13 mouse cellular contexts compared by ENCODE assay signal in the genomic region with DNA sequence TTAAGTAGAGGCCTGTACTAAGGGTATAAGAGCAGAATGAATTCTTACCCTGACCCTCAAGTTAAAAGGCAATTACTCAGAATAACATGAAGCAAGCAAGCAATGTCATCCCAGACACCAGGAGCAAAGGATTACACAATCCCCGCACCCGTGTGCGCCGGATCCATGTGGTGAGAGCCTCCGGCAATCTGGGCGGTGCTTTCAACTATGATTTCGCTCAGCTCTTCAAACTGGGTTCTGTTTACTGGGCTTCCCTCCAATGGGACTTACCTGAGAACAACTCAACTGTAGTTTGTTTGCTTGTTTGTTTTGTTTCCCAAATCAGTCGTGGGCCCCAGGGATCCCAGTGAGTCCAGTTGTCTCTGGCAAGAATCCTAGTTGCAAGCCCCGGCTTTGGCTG.
"Had no signal": no experiment of that assay in that cellular context is flagged by ENCODE, and none has a peak within 500 bp of the region (broad histone marks: within the 10 kb centered on the region; RNA-seq: fewer than 3 reads in every experiment).

No protein-coding gene starts in this region.

- H3K4me3 ChIP-seq: limb, embryonic 15.5 days; midbrain, embryonic 13.5 days; myocyte; stomach, embryonic 15.5 days had no signal

- H3K27ac ChIP-seq: limb, embryonic 15.5 days; midbrain, embryonic 13.5 days; stomach, embryonic 15.5 days had no signal

- DNase-seq: kidney, adult 8-10 months; kidney, postnatal 25 days; layer of hippocampus, adult 9-11 months; layer of hippocampus, postnatal 36 days; retina, postnatal 1 day; right cerebral cortex, postnatal 14 days; thymus, postnatal 36 days had no signal

- H3K9me3 ChIP-seq: limb, embryonic 15.5 days; midbrain, embryonic 13.5 days; stomach, embryonic 15.5 days had no signal

- ATAC-seq: inflammation-experienced regulatory T-cells, adult 6 months; intestine, postnatal 0 days; midbrain, embryonic 13.5 days had no signal

- H3K9ac ChIP-seq: limb, embryonic 15.5 days; midbrain, embryonic 13.5 days; stomach, embryonic 15.5 days had no signal

- H3K27me3 ChIP-seq: midbrain, embryonic 13.5 days; stomach, embryonic 15.5 days had no signal

- H3K36me3 ChIP-seq: limb, embryonic 15.5 days; midbrain, embryonic 13.5 days; stomach, embryonic 15.5 days had no signal

- H3K4me1 ChIP-seq: stomach, embryonic 15.5 days had no signal

- H3K4me2 ChIP-seq: limb, embryonic 15.5 days; midbrain, embryonic 13.5 days; stomach, embryonic 15.5 days had no signal
